In the genomic region with DNA sequence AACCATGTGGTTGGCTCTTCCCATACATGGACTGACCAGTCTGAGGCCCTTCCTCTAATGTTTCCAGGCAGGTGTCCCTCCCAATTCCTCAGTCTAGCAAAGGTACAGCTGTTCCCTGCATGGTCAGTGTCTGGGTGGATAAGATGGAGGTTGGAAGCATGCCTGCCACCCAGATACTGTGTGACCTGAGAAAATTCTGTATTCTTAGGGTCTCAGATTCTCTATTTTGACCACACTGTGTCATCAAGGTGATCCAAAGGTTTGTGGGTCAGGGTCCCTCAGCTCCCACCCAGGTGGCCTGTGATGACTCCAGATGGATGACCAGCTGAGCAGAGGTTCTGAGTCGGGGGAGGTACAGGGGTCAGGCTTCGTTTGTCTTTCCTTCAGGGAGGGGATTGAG, we compare ENCODE assay signal across 26 mouse cellular contexts. TPM values are rescaled to one million over a fixed set of nuclear protein-coding genes. Genes with fewer than 3 reads are reported as not detected.
"Had no signal": no experiment of that assay in that cellular context is flagged by ENCODE, and none has a peak within 500 bp of the region (broad histone marks: within the 10 kb centered on the region; RNA-seq: fewer than 3 reads in every experiment).

No protein-coding gene starts in this region.

- ATAC-seq: inflammation-experienced regulatory T-cells, adult 6 months; intestine, embryonic 15.5 days; intestine, postnatal 0 days had no signal

- H3K27me3 ChIP-seq: heart, embryonic 15.5 days had no signal

- H3K9me3 ChIP-seq: heart, embryonic 13.5 days; heart, embryonic 15.5 days; hindbrain, embryonic 10.5 days; hindbrain, embryonic 12.5 days; intestine, embryonic 15.5 days; limb, embryonic 10.5 days; limb, embryonic 12.5 days; liver, embryonic 13.5 days; liver, embryonic 15.5 days had no signal

- H3K4me3 ChIP-seq: gastrocnemius, adult 2 months; heart, adult 2 months; heart, embryonic 13.5 days; heart, embryonic 15.5 days; hindbrain, embryonic 10.5 days; hindbrain, embryonic 12.5 days; intestine, embryonic 15.5 days; layer of hippocampus, adult 2 months; left cerebral cortex, adult 2 months; limb, embryonic 10.5 days; limb, embryonic 12.5 days; liver, embryonic 13.5 days; liver, embryonic 15.5 days had no signal

- H3K4me2 ChIP-seq: heart, embryonic 11.5 days; heart, embryonic 13.5 days; heart, embryonic 15.5 days; hindbrain, embryonic 12.5 days; hindbrain, embryonic 14.5 days; intestine, embryonic 15.5 days; limb, embryonic 12.5 days; liver, embryonic 11.5 days; liver, embryonic 13.5 days; liver, embryonic 15.5 days had no signal

- H3K36me3 ChIP-seq: heart, embryonic 15.5 days; hindbrain, embryonic 10.5 days; hindbrain, embryonic 12.5 days; intestine, embryonic 15.5 days; limb, embryonic 12.5 days; liver, embryonic 15.5 days had no signal

- H3K27ac ChIP-seq: gastrocnemius, adult 2 months; heart, adult 2 months; heart, embryonic 13.5 days; heart, embryonic 15.5 days; hindbrain, embryonic 10.5 days; hindbrain, embryonic 12.5 days; hindbrain, embryonic 14.5 days; intestine, embryonic 15.5 days; layer of hippocampus, adult 2 months; left cerebral cortex, adult 2 months; limb, embryonic 10.5 days; limb, embryonic 12.5 days; liver, embryonic 13.5 days; liver, embryonic 15.5 days had no signal

- DNase-seq: gastrocnemius, adult 2 months; gastrocnemius, postnatal 10 days; gastrocnemius, postnatal 25 days; heart, adult 2 months; heart, postnatal 4 days; kidney, adult 18-20 months; kidney, adult 8-10 months; kidney, postnatal 25 days; kidney, postnatal 4 days; liver; liver, embryonic 13.5 days had no signal

- H3K9ac ChIP-seq: heart, embryonic 13.5 days; heart, embryonic 15.5 days; hindbrain, embryonic 12.5 days; hindbrain, embryonic 14.5 days; intestine, embryonic 15.5 days; limb, embryonic 12.5 days; liver, embryonic 13.5 days; liver, embryonic 15.5 days had no signal

RNA-seq across cellular contexts. Expression of a gene that starts 24.3 kb away (rescaled TPM):
- polyA plus RNA-seq: inflammation-experienced regulatory T-cells, adult 6 months had no signal
